Mouse (Mus musculus): ENCODE data around the gene Usp17le.
"Not testable (repeated sequence)": the region's sequence is repeated elsewhere in the genome, so short reads cannot be mapped to it uniquely, and the experiment has no call there.

Gene Usp17le

DNA sequence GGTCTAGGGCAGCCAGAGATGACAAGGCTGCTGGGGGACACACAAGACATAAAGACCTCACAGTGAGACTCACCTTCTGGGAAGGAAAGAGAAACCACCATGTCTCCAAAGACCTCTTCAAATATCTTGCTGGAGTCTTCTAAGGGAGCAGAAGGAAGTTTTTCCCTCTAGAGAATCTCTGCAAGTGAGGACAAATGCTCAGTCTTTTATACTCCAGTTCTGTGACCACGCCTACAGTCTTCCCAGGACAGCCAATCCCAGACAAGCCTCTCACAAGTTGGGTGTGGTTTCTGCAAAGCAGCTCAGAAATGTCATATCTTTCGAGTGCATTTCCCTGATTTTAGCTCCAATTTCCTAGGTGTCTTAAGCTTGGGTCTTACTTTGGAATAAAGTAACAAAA, at the start of gene Usp17le:
Gene Usp17le (minus strand): TSS at position 101 of the 400 bp plus-strand sequence.
- not testable (repeated sequence) for DNase-seq

DNA sequence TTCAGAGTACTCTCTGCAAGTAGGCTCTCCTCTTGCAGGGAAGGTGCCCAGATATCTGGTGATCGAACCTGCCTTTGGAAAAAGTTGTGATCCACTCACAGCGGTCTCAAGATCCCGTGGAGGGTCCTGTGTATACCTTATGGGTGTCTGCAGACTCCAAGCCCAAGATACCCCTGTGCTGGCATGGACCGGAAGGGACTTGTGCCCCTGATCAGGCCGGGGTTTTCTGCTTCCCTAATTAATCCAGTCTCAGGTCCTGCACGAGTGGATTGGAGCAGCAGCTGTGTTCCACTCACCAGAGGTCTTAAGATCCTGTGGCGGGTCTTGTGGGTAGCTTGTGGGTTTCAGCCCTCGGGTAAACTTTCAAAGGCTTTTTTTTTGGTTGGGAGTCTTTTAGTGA, 33.1 kb upstream of the Usp17le start:
- not testable (repeated sequence) for DNase-seq

DNA sequence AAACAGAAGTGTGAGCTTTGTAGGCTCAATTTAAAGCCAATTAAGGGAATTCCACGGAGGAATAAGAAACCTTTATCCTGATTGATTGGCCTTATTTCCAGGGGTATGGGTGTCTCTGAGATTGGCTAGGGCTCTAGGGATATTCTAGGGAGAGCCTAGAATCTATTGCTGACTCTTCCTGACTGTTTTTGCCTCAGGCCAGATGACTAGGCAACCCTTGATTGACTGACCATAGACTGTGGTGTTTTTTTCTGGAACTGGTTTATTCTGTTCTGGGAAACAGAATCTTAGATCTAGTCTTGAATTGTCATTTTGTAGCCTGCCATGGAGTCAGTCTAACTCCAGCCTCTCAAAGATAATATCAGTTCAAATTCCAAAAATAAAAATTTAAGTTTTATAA, 13.5 kb upstream of the Usp17le start:
- no peak for DNase-seq

All from lung, postnatal 4 days (tissue).